Mouse (Mus musculus) forebrain, embryonic 11.5 days (tissue): ENCODE measurements around the gene Ntsr1. TPM values are rescaled to one million over a fixed set of nuclear protein-coding genes. Genes with fewer than 3 reads are reported as not detected.

Experiments
- ATAC-seq: fragments of 200-750 bp; cut with Nextera tagmentation; replicated peaks from 2 replicates; pipeline ENCODE4 v1.8.0; 2017; ENCODE audit warnings: moderate TSS enrichment; ENCODE audit not compliant: low FRiP score
- DNase-seq: peaks from one replicate; pipeline ENCODE4 v3.0.0-alpha.2; 2017; ENCODE audit warnings: low spot score
- H3K27ac ChIP-seq: fragments of 300-500 bp; sonication (generic); 2 replicates; pipeline ENCODE4 v1.5.1; 2014; ENCODE audit warnings: low read depth, low read length
- H3K27me3 ChIP-seq: fragments of 300-500 bp; sonication (generic); 2 replicates; pipeline ENCODE4 v1.6.1; 2014; ENCODE audit warnings: mild to moderate bottlenecking, low read length, mixed read lengths; ENCODE audit not compliant: control insufficient read depth, insufficient read depth
- H3K36me3 ChIP-seq: fragments of 300-500 bp; sonication (generic); 2 replicates; pipeline ENCODE4 v1.6.1; 2014; ENCODE audit warnings: mild to moderate bottlenecking, low read length, moderate library complexity, mixed read lengths; ENCODE audit not compliant: control insufficient read depth, insufficient read depth
- H3K4me1 ChIP-seq: fragments of 300-500 bp; sonication (generic); replicated peaks from 2 replicates; pipeline ENCODE4 v1.6.1; 2014; ENCODE audit warnings: low read length, mixed read lengths; ENCODE audit not compliant: control insufficient read depth, insufficient read depth
- H3K4me2 ChIP-seq: fragments of 300-500 bp; sonication (generic); 2 replicates; pipeline ENCODE4 v1.6.1; 2014; ENCODE audit warnings: low read depth, mild to moderate bottlenecking, low read length, moderate library complexity, mixed read lengths; ENCODE audit not compliant: severe bottlenecking
- H3K4me3 ChIP-seq: fragments of 300-500 bp; sonication (generic); 2 replicates; pipeline ENCODE4 v1.5.1; 2014; ENCODE audit warnings: low read depth, low read length
- H3K9ac ChIP-seq: fragments of 300-500 bp; sonication (generic); 2 replicates; pipeline ENCODE4 v1.6.1; 2014; ENCODE audit warnings: low read length
- H3K9me3 ChIP-seq: fragments of 300-500 bp; sonication (generic); 2 replicates; pipeline ENCODE4 v1.6.1; 2016; ENCODE audit warnings: low read length, mixed read lengths; ENCODE audit not compliant: control insufficient read depth
- WGBS: fragments of 180-500 bp; shearing (Covaris S2); extraction: QIAGEN DNeasy Blood & Tissue Kit; methylation state at CpG from one replicate; pipeline ENCODE4 v1.1.7; 2014; 5-methylcytosine and 5-hydroxymethylcytosine counted together
- polyA plus RNA-seq: library from polyadenylated mRNA; unstranded; fragments of >200 nt; fragmentation: Nextera tagmentation; extraction: Ambion mirVana; gene quantifications from 2 replicates; pipeline ENCODE4 v1.2.1, GENCODE M21; 2014

Ntsr1 gene
- polyA plus RNA-seq, 1 experiment from 2014 or later: 0.15 TPM

DNA sequence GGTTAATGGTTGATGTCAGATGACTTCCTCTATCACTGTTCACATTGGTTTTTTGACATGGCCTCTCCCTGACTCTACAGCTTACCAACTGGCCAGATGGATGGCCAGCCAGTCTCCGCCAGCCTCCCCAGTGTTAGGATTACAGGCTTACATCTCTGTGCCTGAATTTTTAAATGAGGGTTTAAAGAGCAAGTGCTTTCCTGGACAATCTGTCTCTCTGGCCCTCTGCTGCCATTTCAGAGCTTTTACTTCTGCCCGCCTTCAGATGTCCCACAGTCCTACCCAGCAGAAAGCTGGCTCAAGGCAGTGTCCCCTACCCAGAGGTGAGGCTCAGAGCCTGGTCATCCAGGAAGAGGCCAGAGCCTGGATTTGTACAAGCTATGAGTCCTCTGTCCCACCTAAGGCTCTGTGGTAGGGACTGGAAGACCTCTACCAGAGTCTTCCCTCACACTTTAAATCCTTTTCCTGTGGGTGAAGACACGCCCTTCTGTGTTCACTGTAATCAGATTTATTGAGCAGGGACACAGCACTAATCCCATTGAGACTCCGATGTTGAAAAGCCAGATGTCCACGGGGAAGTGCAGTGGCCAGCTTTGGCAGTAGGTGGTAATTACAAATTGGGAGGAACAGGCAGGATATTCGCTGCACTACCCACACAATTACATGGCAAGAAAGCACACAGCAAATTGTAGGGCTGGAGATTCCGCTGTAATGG, 32.1 kb downstream of the Ntsr1 start:
- ATAC-seq: no peak
- Histone ChIP-seq H3K4me3 (no peak overlapping the region), H3K9me3 (no peaks in the 10 kb centered on the region), H3K36me3 (no peaks in the 10 kb centered on the region), H3K4me1 (peaks cover 16% of the 10 kb centered on the region), H3K27ac (no peak overlapping the region), H3K4me2 (no peak overlapping the region), H3K27me3 (no peaks in the 10 kb centered on the region; the same call in 1 of the 2 replicates), H3K9ac (no peak overlapping the region)
- WGBS: 38% methylated on average over 7 of the region's 7 CpGs
- DNase-seq: no peak

- no peak overlapping the region for H3K4me3 ChIP-seq
- H3K27me3 ChIP-seq: no peaks in the 10 kb centered on the region; the same call in 1 of the 2 replicates
- H3K9me3 ChIP-seq: no peaks in the 10 kb centered on the region
- H3K9ac ChIP-seq: no peak overlapping the region
- DNase-seq (no peak), ATAC-seq (no peak)
- no peaks in the 10 kb centered on the region for H3K36me3 ChIP-seq
- 27% methylated on average over 6 of the region's 6 CpGs for WGBS
- no peak overlapping the region for H3K27ac ChIP-seq
- no peak overlapping the region for H3K4me2 ChIP-seq
- peaks cover 16% of the 10 kb centered on the region for H3K4me1 ChIP-seq
These were observed 32.7 kb downstream of the Ntsr1 start for GRCm38 (mm10) chr2:180532386-180532995.

- Histone ChIP-seq H3K4me1 (peaks cover 13% of the 10 kb centered on the region), H3K27ac (no peak overlapping the region), H3K27me3 (no peaks in the 10 kb centered on the region; the same call in 1 of the 2 replicates), H3K4me2 (no peak overlapping the region), H3K9me3 (no peaks in the 10 kb centered on the region), H3K4me3 (no peak overlapping the region), H3K36me3 (no peaks in the 10 kb centered on the region), H3K9ac (no peak overlapping the region)
- 88% methylated on average over 4 of the region's 4 CpGs for WGBS
- DNase-seq: no peak
- no peak for ATAC-seq
These were observed 33.5 kb downstream of the Ntsr1 start for GRCm38 (mm10) chr2:180533237-180533636.

DNA sequence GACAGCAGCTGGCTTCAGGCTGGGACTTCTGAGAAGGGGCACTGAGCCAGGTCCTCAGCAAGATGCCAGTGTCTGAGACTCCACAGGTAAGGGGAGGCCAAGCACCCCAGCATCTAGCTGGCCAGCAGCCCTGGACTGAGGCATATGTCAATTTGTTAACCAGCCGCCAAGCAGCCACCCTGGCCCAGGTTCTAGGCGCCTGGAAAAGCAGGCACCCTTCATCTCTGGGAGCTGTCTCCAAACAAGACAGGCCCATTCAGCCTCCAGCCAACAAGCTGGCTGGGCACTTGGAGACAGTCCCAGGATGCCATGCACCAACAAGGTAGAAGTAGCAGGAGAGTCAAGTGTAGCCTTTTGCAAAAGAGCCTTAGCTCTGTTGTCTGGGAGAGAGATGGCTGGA, 43.9 kb downstream of the Ntsr1 start:
- Histone ChIP-seq H3K4me2 (no peak overlapping the region), H3K36me3 (no peaks in the 10 kb centered on the region), H3K27me3 (no peaks in the 10 kb centered on the region), H3K4me1 (0 out of 2 replicates have a peak, but pooled peaks cover 2% of the 10 kb centered on the region), H3K9me3 (no peaks in the 10 kb centered on the region), H3K27ac (no peak overlapping the region), H3K9ac (no peak overlapping the region), H3K4me3 (no peak overlapping the region)
- no peak for ATAC-seq
- no peak for DNase-seq
- 79% methylated on average over 2 of the region's 2 CpGs for WGBS

GRCm38 (mm10) chr2:180545046-180545445, 45.3 kb downstream of the Ntsr1 start:
- Histone ChIP-seq H3K27me3 (no peaks in the 10 kb centered on the region), H3K4me2 (no peak overlapping the region), H3K4me3 (no peak overlapping the region), H3K9ac (no peak overlapping the region), H3K27ac (no peak overlapping the region), H3K36me3 (no peaks in the 10 kb centered on the region), H3K9me3 (no peaks in the 10 kb centered on the region), H3K4me1 (0 out of 2 replicates have a peak, but pooled peaks cover 2% of the 10 kb centered on the region)
- DNase-seq: no peak
- 87% methylated on average over 18 of the region's 18 CpGs for WGBS
- ATAC-seq: no peak

DNA sequence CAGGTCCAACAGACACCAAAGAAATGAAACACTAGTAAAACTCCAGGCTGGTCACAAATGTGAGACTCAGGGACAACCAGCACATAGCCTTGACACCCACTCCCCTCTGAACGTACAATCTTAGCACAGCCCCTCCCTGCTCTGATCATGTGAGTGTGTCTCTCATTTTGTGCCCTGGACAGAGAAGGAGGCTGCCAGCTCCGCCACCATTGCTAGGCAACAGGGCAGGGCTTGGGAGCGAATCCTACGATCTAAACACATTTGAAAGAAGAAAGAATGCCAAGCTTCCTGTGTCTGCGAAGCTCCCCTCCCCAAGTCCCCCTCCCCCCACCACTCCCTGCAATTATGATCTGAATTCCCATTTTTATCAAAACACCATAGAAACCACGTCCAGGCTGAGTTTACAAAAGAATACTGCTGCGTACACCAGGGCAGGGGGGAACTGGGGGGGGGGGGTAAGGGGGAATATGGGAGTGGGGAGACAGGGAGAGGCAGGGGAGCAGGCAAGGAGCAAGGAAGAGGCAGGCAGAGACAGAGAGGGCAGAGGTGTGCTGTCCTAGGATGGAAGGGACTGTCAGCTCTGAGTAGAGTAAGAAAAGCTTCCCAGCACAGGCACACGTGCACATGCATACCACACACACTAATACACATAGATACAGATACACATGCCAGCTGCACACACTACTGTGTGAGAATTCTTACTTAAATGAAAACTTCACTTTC, 47.8 kb downstream of the Ntsr1 start:
- WGBS: 20% methylated on average over 8 of the region's 8 CpGs
- no peak overlapping the region for H3K4me3 ChIP-seq

DNA sequence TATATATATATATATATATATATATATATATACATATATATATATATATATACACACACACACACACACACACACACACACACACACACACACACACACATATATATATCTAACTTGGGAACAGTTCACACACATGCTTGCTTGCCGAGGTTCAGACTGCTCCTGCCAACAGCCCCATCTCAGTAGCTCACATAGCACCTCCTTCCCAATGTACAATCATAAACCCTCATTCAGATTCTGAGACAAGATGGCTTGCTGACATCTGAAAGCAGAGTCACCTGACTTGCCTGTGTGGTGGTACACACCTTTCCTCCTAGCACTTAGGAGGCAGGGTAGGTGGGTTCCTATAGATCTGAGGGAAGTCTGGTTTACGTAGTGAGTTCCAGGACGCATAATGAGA, 52.6 kb downstream of the Ntsr1 start:
- WGBS: 86% methylated on average over 3 of the region's 3 CpGs
- H3K4me3 ChIP-seq: no peak overlapping the region

More for the DNA sequence above, 47.8 kb downstream of the Ntsr1 start:
- Histone ChIP-seq H3K4me2 (0 out of 2 replicates have a peak overlapping the region, but pooled peaks have one; percentile 5), H3K9ac (peak overlapping the region; percentile 12; the same call in 1 of the 2 replicates), H3K36me3 (no peaks in the 10 kb centered on the region), H3K9me3 (no peaks in the 10 kb centered on the region), H3K4me1 (0 out of 2 replicates have a peak, but pooled peaks cover 2% of the 10 kb centered on the region), H3K27me3 (no peaks in the 10 kb centered on the region), H3K27ac (0 out of 2 replicates have a peak overlapping the region, but pooled peaks have one; percentile 1)
- DNase-seq (peak; percentile 60), ATAC-seq (peak; percentile 81)

GRCm38 (mm10) chr2:180555219-180555618, 55.4 kb downstream of the Ntsr1 start:
- DNase-seq (no peak), ATAC-seq (no peak)
- 45% methylated on average over 3 of the region's 3 CpGs for WGBS
- no peaks in the 10 kb centered on the region for H3K27me3 ChIP-seq
- no peak overlapping the region for H3K9ac ChIP-seq
- H3K4me3 ChIP-seq: no peak overlapping the region
- H3K4me1 ChIP-seq: no peaks in the 10 kb centered on the region
- H3K36me3 ChIP-seq: no peaks in the 10 kb centered on the region
- H3K9me3 ChIP-seq: no peaks in the 10 kb centered on the region
- no peak overlapping the region for H3K27ac ChIP-seq
- H3K4me2 ChIP-seq: no peak overlapping the region

More for the DNA sequence above, 52.6 kb downstream of the Ntsr1 start:
- Histone ChIP-seq H3K27me3 (no peaks in the 10 kb centered on the region), H3K9me3 (no peaks in the 10 kb centered on the region), H3K9ac (no peak overlapping the region), H3K27ac (no peak overlapping the region), H3K36me3 (no peaks in the 10 kb centered on the region), H3K4me2 (no peak overlapping the region), H3K4me1 (no peaks in the 10 kb centered on the region)
- ATAC-seq: no peak
- no peak for DNase-seq
